Comparison of ENCODE assay signal across 11 mouse cellular contexts in the genomic region with DNA sequence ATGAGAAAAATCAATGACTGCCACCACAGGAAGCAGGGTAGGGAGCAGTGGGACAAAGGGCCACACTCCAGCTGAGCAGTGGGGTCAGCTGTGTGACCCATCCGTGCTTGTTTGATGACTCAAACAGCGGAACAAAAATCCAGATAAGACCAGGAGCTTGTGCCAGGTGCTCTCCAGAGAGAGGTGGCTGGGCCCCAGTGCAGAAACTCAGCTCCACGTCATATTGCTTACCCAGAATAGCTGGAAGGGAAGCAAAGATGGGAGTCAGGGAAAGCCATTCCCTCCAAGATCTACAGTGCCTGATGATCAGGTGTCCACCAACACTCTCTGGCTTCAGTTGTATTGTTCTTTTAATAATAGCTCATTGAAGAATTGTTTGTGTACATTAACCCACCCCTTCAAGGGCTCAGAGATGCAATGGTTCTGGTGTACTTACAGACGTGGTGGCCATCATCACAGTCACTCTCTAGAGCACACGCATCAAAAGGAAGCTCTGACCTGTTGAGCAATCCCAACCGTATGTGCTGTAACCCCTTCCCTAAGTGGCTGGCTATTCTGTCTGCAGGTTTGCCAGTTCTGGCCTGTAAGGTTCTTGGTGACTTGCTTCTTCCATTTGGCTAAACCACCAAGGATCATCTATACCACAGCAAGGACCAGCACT.
DNase-seq lines count a peak whose midpoint lies in the region; ATAC-seq and TF ChIP-seq lines count a peak whose summit lies in the region.
"Had no signal": no experiment of that assay in that cellular context is flagged by ENCODE, and none has a peak within 500 bp of the region (broad histone marks: within the 10 kb centered on the region; RNA-seq: fewer than 3 reads in every experiment).

No protein-coding gene starts in this region.

- no peak overlapping the region for H3K27ac ChIP-seq in kidney, adult 2 months (ENCODE audit: insufficient read depth, low read depth, low read length)
- H3K27ac ChIP-seq in olfactory bulb, adult 2 months (ENCODE audit: insufficient read depth, low read depth, low read length), result 0 out of 2 replicates have a peak overlapping the region, but pooled peaks have one; percentile 14
- H3K27ac ChIP-seq: forebrain, embryonic 10.5 days; hindbrain, embryonic 10.5 days; neural tube, embryonic 13.5 days had no signal

- no peak for TF ChIP-seq POLR2A in kidney, adult 2 months (IDR thresholded peaks at IDR 0.05; ENCODE audit: low read depth, low read length)
- no peak for TF ChIP-seq POLR2A in olfactory bulb, adult 2 months (IDR thresholded peaks at IDR 0.05; ENCODE audit: insufficient read depth, low read depth, low read length)

- H3K4me1 ChIP-seq in kidney, adult 2 months (ENCODE audit: control insufficient read depth, insufficient read depth, low read length), result no peaks in the 10 kb centered on the region
- H3K4me1 ChIP-seq in olfactory bulb, adult 2 months (ENCODE audit: control insufficient read depth, insufficient read depth, low read length), result peaks cover 7% of the 10 kb centered on the region
- H3K4me1 ChIP-seq: neural tube, embryonic 13.5 days had no signal

- ATAC-seq in granulocyte monocyte progenitor cell, adult 5-6 weeks (replicated peaks; ENCODE audit: poor library complexity, severe bottlenecking), result peak; percentile 95

- no peaks in the 10 kb centered on the region for H3K27me3 ChIP-seq in kidney, adult 2 months (replicated peaks; ENCODE audit: control insufficient read depth, insufficient read depth, low read length)
- H3K27me3 ChIP-seq: neural tube, embryonic 13.5 days had no signal

- no peak overlapping the region for H3K4me3 ChIP-seq in kidney, adult 2 months (ENCODE audit: insufficient read depth, low read depth, low read length)
- H3K4me3 ChIP-seq in olfactory bulb, adult 2 months (ENCODE audit: insufficient read depth, low read depth, low read length), result no peak overlapping the region
- H3K4me3 ChIP-seq: forebrain, embryonic 10.5 days; hindbrain, embryonic 10.5 days; neural tube, embryonic 13.5 days had no signal

- peak; percentile 15 for DNase-seq in kidney, adult 2 months
- no peak for DNase-seq in kidney, adult 18-20 months
- DNase-seq in liver, result peak; percentile 35
- no peak for DNase-seq in thymus, postnatal 10 days (ENCODE audit: low spot score in 2 of 2)
- no peak for DNase-seq in right cerebral cortex, postnatal 25 days
- DNase-seq in left cerebral cortex, adult 8-10 months (ENCODE audit: low spot score in 2 of 2), result no peak

- WGBS in kidney, adult 2 months, result 67% methylated on average over 6 of the region's 6 CpGs
- 75% methylated on average over 6 of the region's 6 CpGs for WGBS in olfactory bulb, adult 2 months

- TF ChIP-seq CTCF in kidney, adult 2 months (conservative IDR thresholded peaks at IDR 0.05; ENCODE audit: insufficient read depth, insufficient read length, low read depth, low read length), result no peak
- TF ChIP-seq CTCF in olfactory bulb, adult 2 months (IDR thresholded peaks at IDR 0.05; ENCODE audit: insufficient read depth, low read depth, low read length), result no peak

- H3K36me3 ChIP-seq in kidney, adult 2 months (ENCODE audit: control insufficient read depth, insufficient read depth, low read length), result no peaks in the 10 kb centered on the region
- H3K36me3 ChIP-seq: forebrain, embryonic 10.5 days; hindbrain, embryonic 10.5 days; neural tube, embryonic 13.5 days had no signal

Comparison
In these comparisons a context has a peak if more than half of its experiments do, and no peak if none do; other contexts are left out.
1. DNase-seq: peak in kidney, adult 2 months (single experiment) and liver (single experiment); none in kidney, adult 18-20 months (single experiment), thymus, postnatal 10 days (0 of 2), right cerebral cortex, postnatal 25 days (single experiment) and left cerebral cortex, adult 8-10 months (0 of 2).